Mouse (Mus musculus): ENCODE measurements around the gene Zbed3. TPM values are rescaled to one million over a fixed set of nuclear protein-coding genes. Genes with fewer than 3 reads are reported as not detected.

Gene Zbed3
- polyA plus RNA-seq, 1 experiment from 2014 or later, result 48.5 TPM

GRCm38 (mm10) chr13:95312016-95312415 is 11.4 kb upstream of the Zbed3 start:
- Histone ChIP-seq H3K9ac (ENCODE audit: low read length) (no peak overlapping the region), H3K9me3 (ENCODE audit: control insufficient read depth, low read length) (no peaks in the 10 kb centered on the region), H3K4me2 (no peak overlapping the region), H3K36me3 (ENCODE audit: control insufficient read depth, insufficient read depth, low read length) (no peaks in the 10 kb centered on the region), H3K27ac (ENCODE audit: low read depth, low read length) (no peak overlapping the region), H3K27me3 (ENCODE audit: control insufficient read depth, insufficient read depth, low read length) (no peaks in the 10 kb centered on the region), H3K4me3 (ENCODE audit: low read depth, low read length) (no peak overlapping the region), H3K4me1 (ENCODE audit: control insufficient read depth, insufficient read depth, low read length) (no peaks in the 10 kb centered on the region)
- WGBS, result 74% methylated on average over 6 of the region's 6 CpGs
- DNase-seq (ENCODE audit: low spot score, missing footprints) (peak; percentile 69), ATAC-seq (ENCODE audit: low FRiP score) (no peak)

GRCm38 (mm10) chr13:95319153-95319552 is 4.3 kb upstream of the Zbed3 start:
- no peaks in the 10 kb centered on the region for H3K9me3 ChIP-seq (ENCODE audit: control insufficient read depth, low read length)
- no peaks in the 10 kb centered on the region for H3K4me1 ChIP-seq (ENCODE audit: control insufficient read depth, insufficient read depth, low read length)
- no peak overlapping the region for H3K4me2 ChIP-seq
- H3K4me3 ChIP-seq (ENCODE audit: low read depth, low read length), result no peak overlapping the region
- DNase-seq (ENCODE audit: low spot score, missing footprints), result peak; percentile 59
- H3K9ac ChIP-seq (ENCODE audit: low read length), result no peak overlapping the region
- H3K36me3 ChIP-seq (ENCODE audit: control insufficient read depth, insufficient read depth, low read length), result no peaks in the 10 kb centered on the region
- no peak overlapping the region for H3K27ac ChIP-seq (ENCODE audit: low read depth, low read length)
- no peaks in the 10 kb centered on the region for H3K27me3 ChIP-seq (ENCODE audit: control insufficient read depth, insufficient read depth, low read length)
- WGBS, result 81% methylated on average over 6 of the region's 6 CpGs
- no peak for ATAC-seq (ENCODE audit: low FRiP score)

DNA sequence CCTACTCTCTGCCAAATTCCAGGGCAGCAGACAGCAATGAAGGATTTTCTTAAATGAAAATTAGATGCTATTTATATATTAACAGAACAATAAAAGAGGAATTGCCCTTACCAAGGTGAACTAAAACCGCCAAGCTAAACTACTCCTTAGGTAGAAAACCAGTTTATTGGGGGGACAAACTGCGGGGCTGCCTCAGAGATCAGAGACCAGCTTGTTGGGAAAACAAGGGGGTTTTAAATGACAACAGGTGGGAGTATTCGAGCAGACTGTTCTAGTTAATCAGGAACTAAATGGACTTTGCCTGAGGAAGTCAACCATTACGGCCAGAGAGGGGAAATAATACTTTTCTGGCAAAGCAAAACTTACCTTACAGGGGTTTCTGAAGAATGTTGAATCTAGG is 3.0 kb upstream of the Zbed3 start:
- H3K27me3 ChIP-seq (ENCODE audit: control insufficient read depth, insufficient read depth, low read length), result no peaks in the 10 kb centered on the region
- DNase-seq (ENCODE audit: low spot score, missing footprints), result peak; percentile 81
- H3K9me3 ChIP-seq (ENCODE audit: control insufficient read depth, low read length), result no peaks in the 10 kb centered on the region
- ATAC-seq (ENCODE audit: low FRiP score), result no peak
- H3K36me3 ChIP-seq (ENCODE audit: control insufficient read depth, insufficient read depth, low read length), result no peaks in the 10 kb centered on the region
- no peak overlapping the region for H3K4me2 ChIP-seq
- no peak overlapping the region for H3K9ac ChIP-seq (ENCODE audit: low read length)
- WGBS, result 65% methylated on average over 4 of the region's 4 CpGs
- H3K4me1 ChIP-seq (ENCODE audit: control insufficient read depth, insufficient read depth, low read length), result no peaks in the 10 kb centered on the region
- no peak overlapping the region for H3K4me3 ChIP-seq (ENCODE audit: low read depth, low read length)
- H3K27ac ChIP-seq (ENCODE audit: low read depth, low read length), result no peak overlapping the region

GRCm38 (mm10) chr13:95323950-95324625 is 676 bp downstream of the Zbed3 start:
- Histone ChIP-seq H3K9ac (ENCODE audit: low read length) (peak overlapping the region; percentile 96), H3K27ac (ENCODE audit: low read depth, low read length) (no peak overlapping the region), H3K4me1 (ENCODE audit: control insufficient read depth, insufficient read depth, low read length) (peaks cover 20% of the 10 kb centered on the region), H3K4me2 (peak overlapping the region; percentile 74), H3K4me3 (ENCODE audit: low read depth, low read length) (peak overlapping the region; percentile 65), H3K9me3 (ENCODE audit: control insufficient read depth, low read length) (no peaks in the 10 kb centered on the region), H3K27me3 (ENCODE audit: control insufficient read depth, insufficient read depth, low read length) (no peaks in the 10 kb centered on the region), H3K36me3 (ENCODE audit: control insufficient read depth, insufficient read depth, low read length) (no peaks in the 10 kb centered on the region)
- 26% methylated on average over 15 of the region's 15 CpGs for WGBS
- ATAC-seq (ENCODE audit: low FRiP score), result peak; percentile 43; the same call in 1 of the 2 replicates
- DNase-seq (ENCODE audit: low spot score, missing footprints), result no peak

DNA sequence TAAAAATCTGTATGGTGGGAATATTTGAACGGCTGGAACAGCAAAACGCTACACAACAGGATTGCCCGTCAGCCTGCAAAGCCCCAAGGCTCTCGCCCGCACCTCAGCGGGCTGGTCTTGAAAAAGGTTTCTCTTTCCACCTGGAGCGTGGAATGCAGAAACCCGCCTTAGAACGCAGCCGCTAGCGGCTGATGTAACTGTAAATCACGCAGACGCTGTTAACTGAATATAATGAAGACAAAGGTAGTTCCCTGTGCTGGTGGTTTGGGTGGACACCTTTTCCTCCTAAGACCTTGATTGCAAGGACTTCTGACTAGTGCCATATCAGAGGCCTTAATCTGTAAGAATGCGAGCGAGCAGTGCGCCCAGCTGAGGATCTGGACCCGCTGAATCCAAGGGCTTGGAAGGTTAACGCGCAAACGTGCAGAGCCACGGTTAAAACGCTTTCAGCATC is 1.2 kb downstream of the Zbed3 start:
- Histone ChIP-seq H3K9ac (ENCODE audit: low read length) (peak overlapping the region; percentile 96), H3K4me2 (peak overlapping the region; percentile 74), H3K9me3 (ENCODE audit: control insufficient read depth, low read length) (no peaks in the 10 kb centered on the region), H3K4me1 (ENCODE audit: control insufficient read depth, insufficient read depth, low read length) (peaks cover 20% of the 10 kb centered on the region), H3K36me3 (ENCODE audit: control insufficient read depth, insufficient read depth, low read length) (no peaks in the 10 kb centered on the region), H3K4me3 (ENCODE audit: low read depth, low read length) (peak overlapping the region; percentile 65), H3K27me3 (ENCODE audit: control insufficient read depth, insufficient read depth, low read length) (no peaks in the 10 kb centered on the region), H3K27ac (ENCODE audit: low read depth, low read length) (peak overlapping the region; percentile 83)
- peak; percentile 40 for ATAC-seq (ENCODE audit: low FRiP score)
- DNase-seq (ENCODE audit: low spot score, missing footprints), result no peak
- under 1% methylated on average over 22 of the region's 22 CpGs for WGBS

DNA sequence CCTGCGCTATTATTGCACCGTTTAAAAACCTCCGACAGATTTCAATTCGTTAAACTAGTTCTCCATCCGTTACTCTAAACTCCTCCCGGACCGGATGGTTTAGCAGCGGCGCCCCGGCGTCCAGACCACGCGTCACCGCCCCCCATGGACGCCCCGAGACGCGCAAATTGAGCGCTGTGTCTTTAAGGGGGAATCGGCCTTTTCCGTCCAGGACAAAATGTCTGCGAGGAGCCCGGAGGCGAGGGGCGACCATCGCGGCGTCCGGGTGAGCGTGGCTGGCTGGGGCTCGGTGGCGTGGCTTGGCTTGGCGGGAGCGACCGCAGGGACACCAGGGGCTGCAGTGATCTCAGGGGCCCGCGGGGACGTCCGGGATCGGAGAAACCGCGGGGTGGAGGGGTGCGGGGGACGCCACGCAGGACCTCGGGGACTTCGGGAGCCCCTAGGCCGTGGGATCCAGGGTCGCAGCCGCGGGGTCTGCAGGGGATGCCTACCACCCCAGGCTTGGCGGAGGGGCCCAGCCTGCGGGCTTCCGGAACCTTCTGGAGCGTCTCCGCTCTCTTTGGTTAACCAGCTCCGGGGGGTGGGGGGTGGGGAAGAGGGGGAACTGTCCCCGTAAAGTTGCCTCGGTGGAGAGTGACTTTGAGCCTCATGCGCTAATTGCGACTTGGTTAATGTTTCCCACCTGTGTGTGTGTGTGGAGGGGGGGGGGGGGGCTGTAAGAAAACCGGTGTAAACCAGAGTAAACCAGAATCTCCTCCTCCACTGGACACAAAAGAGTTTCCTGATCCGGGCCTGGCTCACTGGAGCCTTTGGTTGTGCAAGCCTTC is 1.9 kb downstream of the Zbed3 start:
- ATAC-seq (ENCODE audit: low FRiP score), result peak; percentile 72
- H3K9me3 ChIP-seq (ENCODE audit: control insufficient read depth, low read length), result no peaks in the 10 kb centered on the region
- peak overlapping the region; percentile 65 for H3K4me3 ChIP-seq (ENCODE audit: low read depth, low read length)
- peaks cover 20% of the 10 kb centered on the region for H3K4me1 ChIP-seq (ENCODE audit: control insufficient read depth, insufficient read depth, low read length)
- no peaks in the 10 kb centered on the region for H3K27me3 ChIP-seq (ENCODE audit: control insufficient read depth, insufficient read depth, low read length)
- peak; percentile 97 for DNase-seq (ENCODE audit: low spot score, missing footprints)
- peak overlapping the region; percentile 96 for H3K9ac ChIP-seq (ENCODE audit: low read length)
- under 1% methylated on average over 56 of the region's 63 CpGs for WGBS
- H3K36me3 ChIP-seq (ENCODE audit: control insufficient read depth, insufficient read depth, low read length), result no peaks in the 10 kb centered on the region
- H3K27ac ChIP-seq (ENCODE audit: low read depth, low read length), result peak overlapping the region; percentile 83
- peak overlapping the region; percentile 74 for H3K4me2 ChIP-seq

- Histone ChIP-seq H3K27me3 (ENCODE audit: control insufficient read depth, insufficient read depth, low read length) (no peaks in the 10 kb centered on the region), H3K9me3 (ENCODE audit: control insufficient read depth, low read length) (no peaks in the 10 kb centered on the region), H3K27ac (ENCODE audit: low read depth, low read length) (peak overlapping the region; percentile 83; the same call in 1 of the 2 replicates), H3K36me3 (ENCODE audit: control insufficient read depth, insufficient read depth, low read length) (no peaks in the 10 kb centered on the region), H3K9ac (ENCODE audit: low read length) (peak overlapping the region; percentile 96), H3K4me2 (peak overlapping the region; percentile 74), H3K4me3 (ENCODE audit: low read depth, low read length) (peak overlapping the region; percentile 65), H3K4me1 (ENCODE audit: control insufficient read depth, insufficient read depth, low read length) (peaks cover 20% of the 10 kb centered on the region)
- DNase-seq (ENCODE audit: low spot score, missing footprints) (peak; percentile 91), ATAC-seq (ENCODE audit: low FRiP score) (no peak)
- 15% methylated on average over 5 of the region's 5 CpGs for WGBS
These were observed 2.6 kb downstream of the Zbed3 start for GRCm38 (mm10) chr13:95325907-95326550.

DNA sequence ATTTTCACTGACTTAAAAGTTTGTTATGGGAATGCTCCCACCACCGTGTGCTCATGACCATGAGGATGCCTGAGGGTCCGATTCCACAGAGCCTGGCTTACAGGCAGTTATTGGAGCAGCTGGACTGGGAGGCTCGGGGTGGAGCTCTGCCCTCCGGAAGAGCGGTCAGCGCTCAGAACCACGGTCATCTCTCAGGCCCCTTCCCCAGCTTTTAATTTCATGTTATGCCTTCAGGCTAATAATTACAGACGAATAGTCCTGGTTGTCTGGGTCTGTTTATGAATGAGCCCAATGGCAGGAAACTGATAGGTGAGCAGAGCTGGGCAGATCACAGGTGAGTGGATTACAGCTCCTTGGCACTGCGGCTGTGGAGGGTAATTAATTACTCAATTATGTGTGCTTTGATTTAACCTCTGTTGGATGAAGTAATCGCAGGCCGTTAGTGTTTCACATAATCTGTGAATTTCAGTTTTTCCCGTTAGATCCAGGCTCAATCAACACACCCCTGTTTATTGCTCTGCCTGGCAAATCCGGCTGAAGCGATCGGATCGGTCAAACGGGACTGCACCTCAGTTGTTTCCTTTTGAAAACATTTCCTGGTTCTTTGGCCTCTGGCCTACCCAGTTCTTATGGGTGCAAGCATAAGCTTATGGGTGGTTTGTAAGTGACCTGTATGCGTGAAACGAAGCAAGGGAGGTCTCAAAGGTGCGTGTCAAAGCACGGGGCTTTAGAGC is 3.4 kb downstream of the Zbed3 start:
- no peaks in the 10 kb centered on the region for H3K36me3 ChIP-seq (ENCODE audit: control insufficient read depth, insufficient read depth, low read length)
- ATAC-seq (ENCODE audit: low FRiP score) (peak; percentile 31; the same call in 1 of the 2 replicates), DNase-seq (ENCODE audit: low spot score, missing footprints) (peak; percentile 93)
- peak overlapping the region; percentile 74 for H3K4me2 ChIP-seq
- H3K9me3 ChIP-seq (ENCODE audit: control insufficient read depth, low read length), result no peaks in the 10 kb centered on the region
- WGBS, result 12% methylated on average over 21 of the region's 21 CpGs
- no peaks in the 10 kb centered on the region for H3K27me3 ChIP-seq (ENCODE audit: control insufficient read depth, insufficient read depth, low read length)
- H3K4me1 ChIP-seq (ENCODE audit: control insufficient read depth, insufficient read depth, low read length), result peaks cover 20% of the 10 kb centered on the region
- H3K4me3 ChIP-seq (ENCODE audit: low read depth, low read length), result peak overlapping the region; percentile 65
- peak overlapping the region; percentile 33; the same call in 1 of the 2 replicates for H3K27ac ChIP-seq (ENCODE audit: low read depth, low read length)
- H3K9ac ChIP-seq (ENCODE audit: low read length), result peak overlapping the region; percentile 96

Data from midbrain, embryonic 11.5 days (tissue).